Mouse (Mus musculus): ENCODE results near the gene Lpin2. TPM values are rescaled to one million over a fixed set of nuclear protein-coding genes. Genes with fewer than 3 reads are reported as not detected.

Lpin2 gene
- total and polyA plus RNA-seq, 2 experiments from 2014 or later: 39.5 to 48.9 TPM

GRCm38 (mm10) chr17:71182871-71183656 is 704 bp downstream of the Lpin2 start:
- Histone ChIP-seq H3K27ac (peak overlapping the region; percentile 93), H3K4me2 (ENCODE audit: low read depth, low read length) (peak overlapping the region; percentile 74), H3K4me3 (ENCODE audit: low read length) (peak overlapping the region; percentile 92), H3K36me3 (ENCODE audit: insufficient read depth, low read length) (no peaks in the 10 kb centered on the region), H3K27me3 (ENCODE audit: insufficient read depth, low read length) (no peaks in the 10 kb centered on the region), H3K9me3 (ENCODE audit: low read length) (no peaks in the 10 kb centered on the region), H3K9ac (replicated peaks; ENCODE audit: low read length) (peak overlapping the region; percentile 89), H3K4me1 (ENCODE audit: insufficient read depth, low read length) (peaks cover 10% of the 10 kb centered on the region)
- no peak for TF ChIP-seq CTCF (IDR thresholded peaks at IDR 0.05; ENCODE audit: low read depth)
- WGBS: under 1% methylated on average over 69 of the region's 71 CpGs
- DNase-seq (ENCODE audit: low spot score) (peak; percentile 95), ATAC-seq (peak; percentile 97)

GRCm38 (mm10) chr17:71183657-71184261 is 1.4 kb downstream of the Lpin2 start:
- TF ChIP-seq CTCF (IDR thresholded peaks at IDR 0.05; ENCODE audit: low read depth): no peak
- Histone ChIP-seq H3K4me1 (ENCODE audit: insufficient read depth, low read length) (peaks cover 10% of the 10 kb centered on the region), H3K27ac (peak overlapping the region; percentile 93), H3K36me3 (ENCODE audit: insufficient read depth, low read length) (no peaks in the 10 kb centered on the region), H3K4me2 (ENCODE audit: low read depth, low read length) (peak overlapping the region; percentile 74), H3K4me3 (ENCODE audit: low read length) (peak overlapping the region; percentile 92), H3K27me3 (ENCODE audit: insufficient read depth, low read length) (no peaks in the 10 kb centered on the region), H3K9ac (replicated peaks; ENCODE audit: low read length) (peak overlapping the region; percentile 89), H3K9me3 (ENCODE audit: low read length) (no peaks in the 10 kb centered on the region)
- DNase-seq (ENCODE audit: low spot score): no peak
- under 1% methylated on average over 66 of the region's 79 CpGs for WGBS
- no peak for ATAC-seq

GRCm38 (mm10) chr17:71184356-71185111 is 2.2 kb downstream of the Lpin2 start:
- Histone ChIP-seq H3K27me3 (ENCODE audit: insufficient read depth, low read length) (no peaks in the 10 kb centered on the region), H3K4me3 (ENCODE audit: low read length) (peak overlapping the region; percentile 92), H3K9ac (replicated peaks; ENCODE audit: low read length) (peak overlapping the region; percentile 89), H3K4me2 (ENCODE audit: low read depth, low read length) (peak overlapping the region; percentile 74), H3K4me1 (ENCODE audit: insufficient read depth, low read length) (peaks cover 10% of the 10 kb centered on the region), H3K9me3 (ENCODE audit: low read length) (no peaks in the 10 kb centered on the region), H3K27ac (peak overlapping the region; percentile 93), H3K36me3 (ENCODE audit: insufficient read depth, low read length) (no peaks in the 10 kb centered on the region)
- TF ChIP-seq CTCF (IDR thresholded peaks at IDR 0.05; ENCODE audit: low read depth): no peak
- peak; percentile 24 for DNase-seq (ENCODE audit: low spot score)
- no peak for ATAC-seq
- WGBS: 5% methylated on average over 22 of the region's 22 CpGs

- no peak for TF ChIP-seq CTCF (IDR thresholded peaks at IDR 0.05; ENCODE audit: low read depth)
- no peaks in the 10 kb centered on the region for H3K27me3 ChIP-seq (ENCODE audit: insufficient read depth, low read length)
- peak overlapping the region; percentile 89; the same call in 1 of the 2 replicates for H3K9ac ChIP-seq (replicated peaks; ENCODE audit: low read length)
- peak overlapping the region; percentile 92 for H3K4me3 ChIP-seq (ENCODE audit: low read length)
- DNase-seq (ENCODE audit: low spot score) (no peak), ATAC-seq (no peak)
- peak overlapping the region; percentile 74 for H3K4me2 ChIP-seq (ENCODE audit: low read depth, low read length)
- no peaks in the 10 kb centered on the region for H3K36me3 ChIP-seq (ENCODE audit: insufficient read depth, low read length)
- 43% methylated on average over 1 of the region's 1 CpGs for WGBS
- H3K27ac ChIP-seq: no peak overlapping the region
- peaks cover 10% of the 10 kb centered on the region for H3K4me1 ChIP-seq (ENCODE audit: insufficient read depth, low read length)
- no peaks in the 10 kb centered on the region for H3K9me3 ChIP-seq (ENCODE audit: low read length)
Measured at GRCm38 (mm10) chr17:71185368-71185767, 3.0 kb downstream of the Lpin2 start.

- no peaks in the 10 kb centered on the region for H3K36me3 ChIP-seq (ENCODE audit: insufficient read depth, low read length)
- no peak for DNase-seq (ENCODE audit: low spot score)
- no peak overlapping the region for H3K27ac ChIP-seq
- no peak for TF ChIP-seq CTCF (IDR thresholded peaks at IDR 0.05; ENCODE audit: low read depth)
- no peaks in the 10 kb centered on the region for H3K27me3 ChIP-seq (ENCODE audit: insufficient read depth, low read length)
- H3K9ac ChIP-seq (replicated peaks; ENCODE audit: low read length): no peak overlapping the region
- no peak overlapping the region for H3K4me3 ChIP-seq (ENCODE audit: low read length)
- peaks cover 5% of the 10 kb centered on the region; the same call in 1 of the 2 replicates for H3K4me1 ChIP-seq (ENCODE audit: insufficient read depth, low read length)
- no peaks in the 10 kb centered on the region; the same call in 1 of the 2 replicates for H3K9me3 ChIP-seq (ENCODE audit: low read length)
- H3K4me2 ChIP-seq (ENCODE audit: low read depth, low read length): no peak overlapping the region
- 93% methylated on average over 7 of the region's 7 CpGs for WGBS
- ATAC-seq: no peak
Measured at GRCm38 (mm10) chr17:71190589-71190988, 8.2 kb downstream of the Lpin2 start.

- ATAC-seq (no peak), DNase-seq (ENCODE audit: low spot score) (no peak)
- Histone ChIP-seq H3K9me3 (ENCODE audit: low read length) (no peaks in the 10 kb centered on the region; the same call in 1 of the 2 replicates), H3K4me3 (ENCODE audit: low read length) (no peak overlapping the region), H3K4me1 (ENCODE audit: insufficient read depth, low read length) (peaks cover 4% of the 10 kb centered on the region; the same call in 1 of the 2 replicates), H3K36me3 (ENCODE audit: insufficient read depth, low read length) (no peaks in the 10 kb centered on the region), H3K27me3 (ENCODE audit: insufficient read depth, low read length) (no peaks in the 10 kb centered on the region), H3K27ac (no peak overlapping the region), H3K9ac (replicated peaks; ENCODE audit: low read length) (no peak overlapping the region), H3K4me2 (ENCODE audit: low read depth, low read length) (no peak overlapping the region)
- TF ChIP-seq CTCF (IDR thresholded peaks at IDR 0.05; ENCODE audit: low read depth): no peak
- WGBS: 98% methylated on average over 2 of the region's 2 CpGs
Measured at GRCm38 (mm10) chr17:71191063-71191462, 8.7 kb downstream of the Lpin2 start.

Measured in hindbrain, postnatal 0 days (tissue).